Mouse (Mus musculus): ENCODE data around the gene Mrpl24. TPM values are rescaled to one million over a fixed set of nuclear protein-coding genes. Genes with fewer than 3 reads are reported as not detected.
"Not testable (repeated sequence)": the region's sequence is repeated elsewhere in the genome, so short reads cannot be mapped to it uniquely, and the experiment has no call there.

Gene Mrpl24
- polyA plus RNA-seq, 1 experiment from 2014 or later = 35.1 TPM

DNA sequence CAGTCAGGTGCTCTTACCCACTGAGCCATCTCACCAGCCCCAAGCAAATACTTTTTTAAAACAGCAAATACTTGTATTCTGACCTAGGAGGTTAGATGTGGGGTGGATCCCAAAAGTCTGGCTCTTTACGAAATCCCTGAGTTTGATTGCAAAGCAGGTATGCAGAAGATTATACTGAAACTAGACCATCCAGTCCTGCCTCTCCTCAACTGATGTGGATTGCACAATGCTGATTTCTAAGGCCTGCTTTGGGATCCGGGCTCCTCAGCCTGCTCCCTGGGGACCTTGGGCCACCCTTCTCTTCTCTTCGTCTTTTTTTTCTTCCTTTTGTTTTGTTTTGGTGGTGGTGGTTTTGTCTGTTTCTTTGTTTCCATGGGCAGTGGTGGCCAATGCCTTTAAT is 27.8 kb upstream of the Mrpl24 start:
- 71% methylated on average over 3 of the region's 3 CpGs for whole genome bisulfite sequencing (ENCODE audit: insufficient replicate concordance)
- Histone ChIP-seq H3K4me1 (ENCODE audit: control insufficient read depth, low read depth, low read length) (peaks cover 13% of the 10 kb centered on the region), H3K9ac (ENCODE audit: low read depth, low read length) (no peak overlapping the region), H3K4me2 (ENCODE audit: low read depth, low read length) (no peak overlapping the region), H3K4me3 (ENCODE audit: low read depth, low read length) (no peak overlapping the region), H3K27ac (ENCODE audit: low read length) (no peak overlapping the region), H3K9me3 (replicated peaks; ENCODE audit: control insufficient read depth, low read length) (no peaks in the 10 kb centered on the region), H3K36me3 (ENCODE audit: control insufficient read depth, insufficient read depth) (no peaks in the 10 kb centered on the region), H3K27me3 (ENCODE audit: control insufficient read depth, insufficient read depth, low read depth, low read length) (no peaks in the 10 kb centered on the region)
- no peak for ATAC-seq (ENCODE audit: low read depth)

DNA sequence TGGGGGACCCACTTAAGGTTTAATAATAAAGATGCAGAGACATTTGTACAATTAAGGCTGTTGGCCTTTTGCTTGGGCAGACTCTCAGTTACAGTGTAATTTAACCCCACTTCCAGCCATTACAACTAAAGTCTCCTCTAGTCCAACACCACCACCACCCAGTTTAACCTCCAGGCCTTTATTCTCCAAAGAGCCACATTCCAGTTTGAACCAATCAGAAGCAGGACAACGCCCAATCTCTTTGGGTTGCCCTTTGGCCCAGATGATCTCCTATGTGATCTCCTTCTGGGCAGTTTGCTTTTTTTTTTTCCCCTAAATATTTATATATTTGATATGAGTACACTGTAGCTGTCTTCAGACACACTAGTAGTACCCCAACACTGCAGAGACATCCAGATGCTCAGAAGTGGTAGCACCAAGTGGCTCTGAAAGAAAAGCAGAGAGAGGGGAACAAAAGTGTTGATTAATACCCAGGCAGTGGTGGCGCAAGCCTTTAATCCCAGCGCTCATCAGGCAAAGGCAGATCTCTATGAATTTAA is 25.9 kb upstream of the Mrpl24 start:
- Histone ChIP-seq H3K36me3 (ENCODE audit: control insufficient read depth, insufficient read depth) (no peaks in the 10 kb centered on the region), H3K27me3 (ENCODE audit: control insufficient read depth, insufficient read depth, low read depth, low read length) (no peaks in the 10 kb centered on the region), H3K4me3 (ENCODE audit: low read depth, low read length) (no peak overlapping the region), H3K4me1 (ENCODE audit: control insufficient read depth, low read depth, low read length) (peaks cover 9% of the 10 kb centered on the region), H3K4me2 (ENCODE audit: low read depth, low read length) (no peak overlapping the region), H3K9me3 (replicated peaks; ENCODE audit: control insufficient read depth, low read length) (no peaks in the 10 kb centered on the region), H3K27ac (ENCODE audit: low read length) (peak overlapping the region; percentile 24; the same call in 1 of the 2 replicates), H3K9ac (ENCODE audit: low read depth, low read length) (no peak overlapping the region)
- peak; percentile 27; the same call in 1 of the 2 replicates for ATAC-seq (ENCODE audit: low read depth)
- 65% methylated on average over 3 of the region's 3 CpGs for WGBS (ENCODE audit: insufficient replicate concordance)

DNA sequence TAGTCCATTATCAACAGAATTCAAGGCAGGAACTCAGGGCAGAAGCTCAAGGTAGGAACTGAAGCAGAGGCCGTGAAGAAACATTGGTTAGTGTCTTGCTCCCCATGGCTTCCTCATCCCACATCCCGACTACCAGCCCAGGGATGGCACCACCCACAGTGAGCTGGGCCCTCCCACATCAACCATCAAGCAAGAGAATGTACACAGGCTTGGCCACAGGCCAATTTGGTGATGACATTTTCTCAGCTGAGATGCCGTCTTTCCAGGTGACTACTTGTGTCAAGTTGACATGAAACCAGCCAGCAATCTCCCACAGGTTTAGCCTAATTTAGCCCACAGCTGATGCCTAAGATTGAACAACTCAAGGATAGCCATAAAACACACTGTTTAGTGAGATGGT is 20.0 kb upstream of the Mrpl24 start:
- 67% methylated on average over 3 of the region's 3 CpGs for WGBS (ENCODE audit: insufficient replicate concordance)
- Histone ChIP-seq H3K9ac (ENCODE audit: low read depth, low read length) (no peak overlapping the region), H3K4me1 (ENCODE audit: control insufficient read depth, low read depth, low read length) (peaks cover 37% of the 10 kb centered on the region), H3K27ac (ENCODE audit: low read length) (no peak overlapping the region; the same call in 1 of the 2 replicates), H3K27me3 (ENCODE audit: control insufficient read depth, insufficient read depth, low read depth, low read length) (no peaks in the 10 kb centered on the region), H3K9me3 (replicated peaks; ENCODE audit: control insufficient read depth, low read length) (no peaks in the 10 kb centered on the region), H3K4me3 (ENCODE audit: low read depth, low read length) (no peak overlapping the region), H3K36me3 (ENCODE audit: control insufficient read depth, insufficient read depth) (no peaks in the 10 kb centered on the region), H3K4me2 (ENCODE audit: low read depth, low read length) (no peak overlapping the region)
- no peak for ATAC-seq (ENCODE audit: low read depth)

DNA sequence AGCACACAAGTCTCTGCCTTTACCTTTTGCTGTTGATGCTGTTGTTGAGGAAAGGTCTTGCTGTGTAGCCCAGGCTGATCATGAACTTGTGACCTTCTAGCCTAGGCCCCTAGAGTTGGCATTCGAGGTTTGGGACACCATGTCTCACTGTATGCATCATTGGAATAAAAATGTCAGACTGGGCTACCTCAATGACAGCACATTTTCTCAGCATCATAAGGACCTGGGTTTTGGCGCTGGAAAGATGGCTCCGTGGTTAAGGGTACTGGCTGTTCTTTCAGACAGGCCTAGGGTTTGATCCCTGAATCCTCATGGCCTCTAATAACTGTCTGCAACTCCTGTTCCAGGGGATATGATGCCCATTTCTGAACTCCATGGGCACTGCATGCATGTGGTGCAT is 19.5 kb upstream of the Mrpl24 start:
- no peak overlapping the region for H3K9ac ChIP-seq (ENCODE audit: low read depth, low read length)
- no peaks in the 10 kb centered on the region for H3K9me3 ChIP-seq (replicated peaks; ENCODE audit: control insufficient read depth, low read length)
- H3K36me3 ChIP-seq (ENCODE audit: control insufficient read depth, insufficient read depth) = no peaks in the 10 kb centered on the region
- H3K27me3 ChIP-seq (ENCODE audit: control insufficient read depth, insufficient read depth, low read depth, low read length) = no peaks in the 10 kb centered on the region
- ATAC-seq (ENCODE audit: low read depth) = no peak
- WGBS (ENCODE audit: insufficient replicate concordance) = 86% methylated on average over 3 of the region's 3 CpGs
- H3K4me3 ChIP-seq (ENCODE audit: low read depth, low read length) = no peak overlapping the region
- peak overlapping the region; percentile 26; the same call in 1 of the 2 replicates for H3K27ac ChIP-seq (ENCODE audit: low read length)
- no peak overlapping the region for H3K4me2 ChIP-seq (ENCODE audit: low read depth, low read length)
- peaks cover 38% of the 10 kb centered on the region for H3K4me1 ChIP-seq (ENCODE audit: control insufficient read depth, low read depth, low read length)

DNA sequence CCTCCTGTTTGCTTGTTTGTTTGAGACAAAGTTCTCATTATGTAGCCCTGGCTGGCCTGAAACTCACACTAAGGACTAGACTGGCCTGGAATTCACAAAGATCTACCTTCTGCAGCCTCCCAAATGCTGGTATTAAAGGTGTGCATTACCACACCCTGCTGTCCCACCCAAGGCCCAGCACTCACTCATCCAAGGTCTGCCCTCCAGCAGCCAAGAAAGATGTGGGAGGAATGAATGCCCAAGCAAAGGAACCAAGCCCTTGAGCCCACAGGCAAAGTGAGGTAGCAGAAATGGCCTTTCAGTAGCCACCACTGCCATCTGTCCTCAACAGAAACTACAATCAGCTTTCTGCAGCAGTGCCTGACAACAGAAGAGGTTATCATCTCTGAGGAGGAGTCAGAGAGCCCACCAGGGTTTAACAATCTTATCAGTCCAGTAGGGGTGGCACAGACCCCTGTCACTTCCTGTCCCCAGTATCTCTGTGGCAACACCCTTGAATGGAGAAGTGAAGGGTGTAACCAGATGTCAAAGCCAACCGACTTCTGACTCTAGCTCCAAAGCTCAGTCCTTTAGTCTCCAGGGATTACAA is 18.2 kb upstream of the Mrpl24 start:
- peak; percentile 74 for ATAC-seq (ENCODE audit: low read depth)
- no peaks in the 10 kb centered on the region for H3K27me3 ChIP-seq (ENCODE audit: control insufficient read depth, insufficient read depth, low read depth, low read length)
- H3K4me2 ChIP-seq (ENCODE audit: low read depth, low read length) = peak overlapping the region; percentile 69
- peak overlapping the region; percentile 46 for H3K9ac ChIP-seq (ENCODE audit: low read depth, low read length)
- peaks cover 46% of the 10 kb centered on the region for H3K4me1 ChIP-seq (ENCODE audit: control insufficient read depth, low read depth, low read length)
- peak overlapping the region; percentile 26 for H3K4me3 ChIP-seq (ENCODE audit: low read depth, low read length)
- no peaks in the 10 kb centered on the region for H3K36me3 ChIP-seq (ENCODE audit: control insufficient read depth, insufficient read depth)
- 0% methylated on average over 1 of the region's 1 CpGs for WGBS (ENCODE audit: insufficient replicate concordance)
- H3K9me3 ChIP-seq (replicated peaks; ENCODE audit: control insufficient read depth, low read length) = no peaks in the 10 kb centered on the region
- peak overlapping the region; percentile 91 for H3K27ac ChIP-seq (ENCODE audit: low read length)

DNA sequence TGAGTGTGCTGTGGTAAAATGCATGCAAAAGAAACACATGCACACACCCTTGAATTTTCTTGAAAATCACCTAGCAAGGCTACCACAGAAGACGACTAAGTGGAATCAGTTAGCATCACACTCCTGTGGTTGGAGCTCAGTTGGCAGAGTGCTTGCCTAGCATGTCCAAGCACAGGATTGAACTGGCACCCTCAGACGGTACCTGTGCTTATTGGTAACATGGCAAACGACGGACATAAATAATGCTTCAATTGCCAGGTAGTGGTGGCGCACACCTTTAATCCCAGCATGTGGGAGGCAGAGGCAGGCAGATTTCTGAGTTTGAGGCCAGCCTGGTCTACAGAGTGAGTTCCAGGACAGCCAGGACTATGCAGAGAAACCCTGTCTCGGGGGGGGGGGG is 17.3 kb upstream of the Mrpl24 start:
- Histone ChIP-seq H3K9ac (ENCODE audit: low read depth, low read length) (peak overlapping the region; percentile 46; the same call in 1 of the 2 replicates), H3K4me1 (ENCODE audit: control insufficient read depth, low read depth, low read length) (peaks cover 46% of the 10 kb centered on the region), H3K4me2 (ENCODE audit: low read depth, low read length) (peak overlapping the region; percentile 69), H3K27ac (ENCODE audit: low read length) (peak overlapping the region; percentile 91)
- H3K36me3 ChIP-seq (ENCODE audit: control insufficient read depth, insufficient read depth); H3K9me3 ChIP-seq (replicated peaks; ENCODE audit: control insufficient read depth, low read length); ATAC-seq (ENCODE audit: low read depth); H3K4me3 ChIP-seq (ENCODE audit: low read depth, low read length); H3K27me3 ChIP-seq (ENCODE audit: control insufficient read depth, insufficient read depth, low read depth, low read length): not testable (repeated sequence)
- WGBS (ENCODE audit: insufficient replicate concordance) = 38% methylated on average over 6 of the region's 6 CpGs

DNA sequence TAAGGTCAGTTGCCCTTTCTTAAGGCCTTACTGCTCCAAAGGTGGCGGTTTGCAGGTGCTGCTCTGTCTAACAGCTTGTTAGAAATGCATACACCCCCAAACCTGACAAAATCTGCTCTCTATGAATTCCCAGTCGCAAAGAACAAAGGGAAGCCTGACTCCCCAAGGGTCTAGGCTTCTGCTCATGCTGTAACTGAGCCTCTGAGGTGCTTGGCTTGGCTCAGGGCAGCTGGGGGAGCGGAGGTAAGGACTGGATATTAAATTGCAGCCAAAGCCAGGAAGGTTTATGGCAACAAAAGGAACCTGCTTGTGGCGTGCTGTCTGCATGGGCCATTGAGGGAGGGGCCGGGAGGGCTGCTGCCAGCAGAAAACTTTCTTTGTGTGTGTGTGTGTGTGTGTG is 15.5 kb upstream of the Mrpl24 start:
- peaks cover 57% of the 10 kb centered on the region for H3K4me1 ChIP-seq (ENCODE audit: control insufficient read depth, low read depth, low read length)

DNA sequence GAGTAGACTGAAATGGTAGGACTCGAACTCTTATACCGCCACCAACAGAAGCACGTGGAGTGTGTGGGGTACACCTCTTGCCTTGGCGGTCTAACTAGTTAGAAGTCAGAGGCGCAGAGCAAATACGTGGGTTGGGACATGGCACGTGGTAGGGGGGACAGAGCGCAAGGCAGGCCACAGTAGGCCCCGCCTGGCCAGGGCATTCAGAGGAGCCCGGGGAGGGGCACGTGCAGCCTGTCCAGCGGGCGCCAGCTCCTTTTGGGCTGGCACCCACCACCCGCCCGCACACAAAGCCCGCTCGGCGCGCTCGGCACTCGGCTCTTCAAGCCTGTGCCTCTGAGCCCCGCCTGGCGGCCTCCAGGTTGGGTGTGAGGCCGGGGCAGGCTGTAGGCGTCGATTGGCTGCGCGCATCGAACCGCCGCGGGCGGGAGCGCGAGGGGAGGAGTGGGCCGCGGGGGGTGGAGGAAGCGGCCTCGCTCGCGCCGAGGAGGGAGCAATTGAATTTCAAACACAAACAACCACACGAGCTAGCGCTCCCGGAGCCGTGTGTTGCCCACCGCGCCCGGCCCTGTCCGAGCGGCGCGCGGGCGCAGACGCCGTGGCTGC is 13.3 kb upstream of the Mrpl24 start, which contains the start of gene Hdgf:
Hdgf (plus strand) TSS at position 442 of the 606 bp plus-strand sequence.
- peaks cover 62% of the 10 kb centered on the region for H3K4me1 ChIP-seq (ENCODE audit: control insufficient read depth, low read depth, low read length)
- ATAC-seq (ENCODE audit: low read depth) = peak; percentile 85
- WGBS (ENCODE audit: insufficient replicate concordance) = 0% methylated on average over 45 of the region's 57 CpGs

More for the DNA sequence above, 15.5 kb upstream of the Mrpl24 start:
- no peak overlapping the region for H3K4me2 ChIP-seq (ENCODE audit: low read depth, low read length)
- H3K27me3 ChIP-seq (ENCODE audit: control insufficient read depth, insufficient read depth, low read depth, low read length) = no peaks in the 10 kb centered on the region
- ATAC-seq (ENCODE audit: low read depth) = no peak
- WGBS (ENCODE audit: insufficient replicate concordance) = 57% methylated on average over 5 of the region's 5 CpGs
- no peaks in the 10 kb centered on the region for H3K9me3 ChIP-seq (replicated peaks; ENCODE audit: control insufficient read depth, low read length)
- H3K27ac ChIP-seq (ENCODE audit: low read length) = peak overlapping the region; percentile 25; the same call in 1 of the 2 replicates
- H3K36me3 ChIP-seq (ENCODE audit: control insufficient read depth, insufficient read depth) = no peaks in the 10 kb centered on the region
- H3K9ac ChIP-seq (ENCODE audit: low read depth, low read length) = 0 out of 2 replicates have a peak overlapping the region, but pooled peaks have one; percentile 1
- no peak overlapping the region for H3K4me3 ChIP-seq (ENCODE audit: low read depth, low read length)

DNA sequence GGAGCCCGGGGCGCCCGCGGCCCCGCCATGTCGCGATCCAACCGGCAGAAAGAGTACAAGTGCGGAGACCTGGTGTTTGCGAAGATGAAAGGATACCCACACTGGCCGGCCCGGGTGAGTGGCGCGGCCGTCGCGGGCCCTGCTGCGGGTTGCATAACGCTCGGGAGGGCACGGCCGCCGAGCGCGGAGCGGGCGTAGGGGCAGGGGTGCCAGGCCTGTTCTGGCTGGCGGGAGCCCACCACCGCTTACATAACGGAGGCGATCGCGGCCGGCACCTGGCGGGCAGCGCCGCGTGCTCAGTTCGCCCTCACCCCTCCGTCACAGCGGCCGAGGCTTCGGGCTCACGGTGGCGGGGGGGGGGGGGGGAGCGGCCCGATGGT is 12.7 kb upstream of the Mrpl24 start:
- Histone ChIP-seq H3K9ac (ENCODE audit: low read depth, low read length) (peak overlapping the region; percentile 98), H3K4me1 (ENCODE audit: control insufficient read depth, low read depth, low read length) (peaks cover 62% of the 10 kb centered on the region), H3K9me3 (replicated peaks; ENCODE audit: control insufficient read depth, low read length) (no peaks in the 10 kb centered on the region), H3K27ac (ENCODE audit: low read length) (peak overlapping the region; percentile 93), H3K27me3 (ENCODE audit: control insufficient read depth, insufficient read depth, low read depth, low read length) (no peaks in the 10 kb centered on the region), H3K4me3 (ENCODE audit: low read depth, low read length) (peak overlapping the region; percentile 99), H3K36me3 (ENCODE audit: control insufficient read depth, insufficient read depth) (no peaks in the 10 kb centered on the region), H3K4me2 (ENCODE audit: low read depth, low read length) (peak overlapping the region; percentile 76)
- under 1% methylated on average over 45 of the region's 47 CpGs for WGBS (ENCODE audit: insufficient replicate concordance)
- ATAC-seq (ENCODE audit: low read depth) = peak; percentile 5

More for the DNA sequence above, 13.3 kb upstream of the Mrpl24 start, which contains the start of gene Hdgf:
- Histone ChIP-seq H3K27me3 (ENCODE audit: control insufficient read depth, insufficient read depth, low read depth, low read length) (no peaks in the 10 kb centered on the region), H3K9ac (ENCODE audit: low read depth, low read length) (peak within 1 kb of the TSS; percentile 98), H3K4me3 (ENCODE audit: low read depth, low read length) (peak within 1 kb of the TSS; percentile 99), H3K4me2 (ENCODE audit: low read depth, low read length) (peak within 1 kb of the TSS; percentile 76), H3K27ac (ENCODE audit: low read length) (peak within 1 kb of the TSS; percentile 93), H3K9me3 (replicated peaks; ENCODE audit: control insufficient read depth, low read length) (no peaks in the 10 kb centered on the region), H3K36me3 (ENCODE audit: control insufficient read depth, insufficient read depth) (no peaks in the 10 kb centered on the region)

Measured in liver, embryonic 16.5 days (tissue).